Mouse (Mus musculus): ENCODE data around the gene Cuedc2.
A peak's percentile ranks its signal among the peaks of the same experiment; 100 is the strongest.

The Cuedc2 gene

GRCm38 (mm10) chr19:46321101-46321943 lies 17.2 kb downstream of the Cuedc2 start:
- DNase-seq (ENCODE audit: low spot score in 2 of 2) = no peak

- DNase-seq (ENCODE audit: low spot score in 2 of 2) = no peak
Observed at GRCm38 (mm10) chr19:46320076-46320785, 18.3 kb downstream of the Cuedc2 start.

GRCm38 (mm10) chr19:46318586-46319378 lies 19.7 kb downstream of the Cuedc2 start:
- DNase-seq (ENCODE audit: low spot score in 2 of 2) = peak; percentile 95

GRCm38 (mm10) chr19:46318031-46318471 lies 20.5 kb downstream of the Cuedc2 start:
- DNase-seq (ENCODE audit: low spot score in 2 of 2) = no peak

- no peak for DNase-seq (ENCODE audit: low spot score in 2 of 2)
Observed at GRCm38 (mm10) chr19:46317546-46317885, 21.0 kb downstream of the Cuedc2 start.

- DNase-seq (ENCODE audit: low spot score in 2 of 2) = peak; percentile 86 to 91
Observed at GRCm38 (mm10) chr19:46316846-46317545, 21.5 kb downstream of the Cuedc2 start.

- DNase-seq (ENCODE audit: low spot score in 2 of 2) = no peak
Observed at GRCm38 (mm10) chr19:46315752-46316610, 22.5 kb downstream of the Cuedc2 start.

- no peak for DNase-seq (ENCODE audit: low spot score in 2 of 2)
Observed at GRCm38 (mm10) chr19:46314872-46315742, 23.4 kb downstream of the Cuedc2 start.

GRCm38 (mm10) chr19:46314151-46314601 lies 24.3 kb downstream of the Cuedc2 start:
- no peak for DNase-seq (ENCODE audit: low spot score in 2 of 2)

- no peak for DNase-seq (ENCODE audit: low spot score in 2 of 2)
Observed at GRCm38 (mm10) chr19:46313591-46313990, 24.9 kb downstream of the Cuedc2 start.

GRCm38 (mm10) chr19:46313116-46313515 lies 25.4 kb downstream of the Cuedc2 start:
- no peak for DNase-seq (ENCODE audit: low spot score in 2 of 2)

GRCm38 (mm10) chr19:46312566-46312965 lies 25.9 kb downstream of the Cuedc2 start:
- no peak for DNase-seq (ENCODE audit: low spot score in 2 of 2)

GRCm38 (mm10) chr19:46311341-46311740 lies 27.2 kb downstream of the Cuedc2 start:
- DNase-seq (ENCODE audit: low spot score in 2 of 2) = no peak

- no peak for DNase-seq (ENCODE audit: low spot score in 2 of 2)
Observed at GRCm38 (mm10) chr19:46310312-46310865, 28.1 kb downstream of the Cuedc2 start.

- no peak for DNase-seq (ENCODE audit: low spot score in 2 of 2)
Observed at GRCm38 (mm10) chr19:46309651-46310305, 28.7 kb downstream of the Cuedc2 start.

GRCm38 (mm10) chr19:46308706-46309435 lies 29.6 kb downstream of the Cuedc2 start:
- peak; percentile 73 to 77 for DNase-seq (ENCODE audit: low spot score in 2 of 2)

- DNase-seq (ENCODE audit: low spot score in 2 of 2) = no peak
Observed at GRCm38 (mm10) chr19:46308303-46308702, 30.2 kb downstream of the Cuedc2 start.

- no peak for DNase-seq (ENCODE audit: low spot score in 2 of 2)
Observed at GRCm38 (mm10) chr19:46307781-46308180, 30.7 kb downstream of the Cuedc2 start.

All from right cerebral cortex, postnatal 36 days (tissue).